Mouse (Mus musculus) heart, embryonic 13.5 days (tissue): ENCODE results near the gene Grin2b. TPM values are rescaled to one million over a fixed set of nuclear protein-coding genes. Genes with fewer than 3 reads are reported as not detected.

Source experiments
- ATAC-seq: fragments of 200-750 bp; cut with Nextera tagmentation; 2 replicates; pipeline ENCODE4 v1.8.0; 2017; ENCODE audit warnings: moderate TSS enrichment; ENCODE audit not compliant: insufficient number of reproducible peaks, low FRiP score, low TSS enrichment; ENCODE audit errors: extremely low read depth
- H3K27ac ChIP-seq: fragments of 300-500 bp; sonication (generic); replicated peaks from 2 replicates; pipeline ENCODE4 v1.5.1; 2015; ENCODE audit warnings: moderate library complexity, mild to moderate bottlenecking, inconsistent platforms
- H3K27me3 ChIP-seq: fragments of 300-500 bp; sonication (generic); replicated peaks from 2 replicates; pipeline ENCODE4 v1.6.1; 2015; ENCODE audit warnings: mild to moderate bottlenecking, inconsistent platforms
- H3K36me3 ChIP-seq: fragments of 300-500 bp; sonication (generic); 2 replicates; pipeline ENCODE4 v1.6.1; 2015; ENCODE audit warnings: mild to moderate bottlenecking, inconsistent platforms
- H3K4me1 ChIP-seq: fragments of 300-500 bp; sonication (generic); 2 replicates; pipeline ENCODE4 v1.6.1; 2015; ENCODE audit warnings: inconsistent platforms
- H3K4me2 ChIP-seq: fragments of 300-500 bp; sonication (generic); 2 replicates; pipeline ENCODE4 v1.6.1; 2015; ENCODE audit warnings: inconsistent platforms, mild to moderate bottlenecking, moderate library complexity
- H3K4me3 ChIP-seq: fragments of 300-500 bp; sonication (generic); 2 replicates; pipeline ENCODE4 v1.5.1; 2015; ENCODE audit warnings: moderate library complexity, mild to moderate bottlenecking, inconsistent platforms
- H3K9ac ChIP-seq: fragments of 300-500 bp; sonication (generic); 2 replicates; pipeline ENCODE4 v1.6.1; 2015; ENCODE audit warnings: inconsistent platforms, mild to moderate bottlenecking, moderate library complexity
- H3K9me3 ChIP-seq: fragments of 300-500 bp; sonication (generic); 2 replicates; pipeline ENCODE4 v1.6.1; 2016; ENCODE audit warnings: inconsistent platforms
- WGBS: fragments of 180-500 bp; shearing (Covaris S2); methylation state at CpG from one replicate; pipeline ENCODE4 v1.1.7; 2015; ENCODE audit warnings: mixed read lengths; 5-methylcytosine and 5-hydroxymethylcytosine counted together
- polyA plus RNA-seq: library from polyadenylated mRNA; unstranded; fragments of >200 nt; fragmentation: Nextera tagmentation; extraction: Ambion mirVana; gene quantifications from 2 replicates; pipeline ENCODE4 v1.2.1, GENCODE M21; 2015

Grin2b gene
- polyA plus RNA-seq, 1 experiment from 2014 or later: 0.05 TPM

DNA sequence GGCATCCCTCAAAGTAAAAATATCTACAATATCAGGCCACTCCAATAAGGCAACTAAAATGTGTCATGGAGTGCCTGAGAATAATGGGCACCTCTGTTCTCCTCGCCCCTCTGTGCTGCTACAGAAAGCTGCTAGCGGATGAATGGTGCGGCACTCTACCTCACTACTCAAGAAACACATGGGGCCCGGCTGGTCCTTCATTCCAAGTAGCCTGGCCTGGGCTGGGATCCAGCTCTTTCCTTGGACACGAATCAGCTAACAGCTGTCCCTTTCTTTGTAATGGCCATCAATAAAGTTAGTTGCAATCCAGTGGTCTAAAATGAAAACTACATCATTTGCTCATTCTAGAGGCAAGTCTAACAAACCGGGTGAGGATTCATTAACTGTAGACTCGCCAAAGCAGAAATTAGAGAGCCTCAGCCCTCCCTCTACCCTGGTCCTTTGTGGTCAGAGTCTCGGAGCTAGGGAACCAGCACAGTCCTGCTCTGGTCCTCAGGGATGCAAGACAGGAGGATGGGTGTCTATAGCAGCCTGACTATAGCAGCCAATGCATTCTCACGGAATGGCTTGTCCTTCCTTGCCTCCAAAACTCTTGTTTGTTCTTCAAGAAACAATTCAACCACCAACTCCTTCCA, 7.8 kb downstream of the Grin2b start:
- H3K9me3 ChIP-seq: no peaks in the 10 kb centered on the region
- no peak overlapping the region for H3K4me3 ChIP-seq
- H3K4me1 ChIP-seq: no peaks in the 10 kb centered on the region
- H3K4me2 ChIP-seq: no peak overlapping the region
- 70% methylated on average over 9 of the region's 9 CpGs for WGBS
- peaks cover 27% of the 10 kb centered on the region for H3K27me3 ChIP-seq
- H3K36me3 ChIP-seq: no peaks in the 10 kb centered on the region
- H3K9ac ChIP-seq: no peak overlapping the region
- no peak for ATAC-seq
- no peak overlapping the region for H3K27ac ChIP-seq

DNA sequence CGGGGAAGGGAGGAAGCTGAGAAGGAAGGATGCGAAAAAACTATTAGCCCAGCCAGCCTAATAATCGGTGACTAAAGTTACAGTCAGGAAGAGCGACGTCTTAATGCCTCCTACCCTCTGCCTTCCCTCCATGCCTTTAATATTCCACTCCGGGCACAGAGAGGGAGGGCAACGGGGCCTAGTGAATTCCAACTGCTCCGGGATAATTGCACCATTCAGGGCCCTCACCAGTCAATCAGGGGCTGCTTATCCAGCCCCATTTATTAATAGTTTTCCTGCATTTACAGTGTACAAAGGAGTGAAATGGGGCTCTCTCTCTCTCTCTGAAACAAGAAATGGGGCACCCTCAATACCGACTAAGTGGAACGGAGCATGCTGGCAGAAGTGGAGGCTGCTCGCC, 11.2 kb downstream of the Grin2b start:
- Histone ChIP-seq H3K36me3 (no peaks in the 10 kb centered on the region), H3K9me3 (no peaks in the 10 kb centered on the region), H3K27me3 (0 out of 2 replicates have a peak, but pooled peaks cover under 1% of the 10 kb centered on the region), H3K27ac (no peak overlapping the region), H3K4me1 (no peaks in the 10 kb centered on the region), H3K4me2 (no peak overlapping the region), H3K4me3 (no peak overlapping the region), H3K9ac (no peak overlapping the region)
- no peak for ATAC-seq
- 80% methylated on average over 11 of the region's 11 CpGs for WGBS

DNA sequence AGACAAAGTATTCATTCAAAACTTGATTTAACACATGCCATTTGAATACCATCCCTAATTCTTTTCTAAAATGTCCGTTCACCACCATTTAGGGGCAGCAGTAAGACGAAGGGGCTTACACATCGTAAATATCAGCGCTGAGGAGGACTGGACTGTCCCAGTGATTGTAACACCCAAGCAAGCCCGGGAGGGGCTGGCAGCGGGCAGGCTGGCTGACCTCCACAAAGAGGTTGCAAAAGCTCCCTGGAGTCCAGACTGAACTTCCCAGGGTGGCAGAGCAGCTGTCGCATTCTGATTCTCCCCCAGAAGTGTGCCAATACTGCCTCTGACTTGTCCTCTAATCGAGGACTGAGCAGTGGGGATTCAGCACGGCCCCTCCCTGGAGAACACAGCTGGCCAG, 19.9 kb downstream of the Grin2b start:
- Histone ChIP-seq H3K9ac (no peak overlapping the region), H3K4me3 (no peak overlapping the region), H3K27ac (no peak overlapping the region), H3K27me3 (peaks cover 15% of the 10 kb centered on the region; the same call in 1 of the 2 replicates), H3K36me3 (no peaks in the 10 kb centered on the region), H3K4me2 (no peak overlapping the region), H3K9me3 (no peaks in the 10 kb centered on the region), H3K4me1 (no peaks in the 10 kb centered on the region)
- ATAC-seq: no peak
- WGBS: 66% methylated on average over 9 of the region's 9 CpGs

DNA sequence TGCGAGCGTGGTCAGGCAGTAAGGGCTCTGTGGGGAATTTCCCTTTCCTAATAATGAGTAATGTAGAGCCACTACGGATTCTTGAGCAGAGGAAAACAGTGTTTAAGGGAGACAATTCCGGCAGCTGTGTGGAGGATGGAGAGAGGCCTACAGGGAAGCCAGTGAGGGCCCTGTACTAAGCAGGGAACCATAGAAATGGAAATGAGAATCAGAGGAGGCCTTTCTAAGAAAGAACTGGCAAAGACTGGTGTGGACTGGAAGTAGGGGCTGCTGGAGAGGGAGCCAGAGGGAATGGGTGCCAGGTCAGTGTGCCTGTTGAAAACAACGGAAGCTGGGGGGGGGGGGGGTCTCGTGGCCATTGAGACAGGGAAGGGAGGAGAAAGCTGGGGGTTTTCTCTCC, 23.2 kb downstream of the Grin2b start:
- Histone ChIP-seq H3K4me1 (no peaks in the 10 kb centered on the region), H3K36me3 (no peaks in the 10 kb centered on the region), H3K9ac (no peak overlapping the region), H3K27ac (no peak overlapping the region), H3K27me3 (peaks cover 15% of the 10 kb centered on the region; the same call in 1 of the 2 replicates), H3K9me3 (no peaks in the 10 kb centered on the region), H3K4me2 (no peak overlapping the region), H3K4me3 (no peak overlapping the region)
- WGBS: 49% methylated on average over 5 of the region's 6 CpGs
- no peak for ATAC-seq

DNA sequence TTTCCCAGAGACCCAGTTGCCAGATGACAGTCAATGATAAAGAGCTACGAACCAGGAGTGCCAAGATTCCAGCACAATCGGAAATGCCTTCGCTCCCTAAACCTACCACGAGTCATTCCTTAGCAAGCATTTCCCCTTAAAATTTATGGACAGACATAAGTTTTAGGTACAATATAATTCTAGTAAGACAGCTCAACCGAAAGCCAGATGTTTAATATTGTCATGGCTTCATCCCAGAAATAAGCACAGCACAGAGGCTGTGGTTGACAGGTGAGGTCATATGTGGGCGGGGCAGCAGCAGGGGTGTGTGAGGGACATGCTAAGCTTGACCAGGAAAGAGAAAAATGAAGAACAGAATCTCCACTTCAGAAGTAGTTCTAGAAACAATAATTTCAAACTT, 33.3 kb downstream of the Grin2b start:
- 73% methylated on average over 6 of the region's 6 CpGs for WGBS
- no peaks in the 10 kb centered on the region for H3K36me3 ChIP-seq
- ATAC-seq: no peak

DNA sequence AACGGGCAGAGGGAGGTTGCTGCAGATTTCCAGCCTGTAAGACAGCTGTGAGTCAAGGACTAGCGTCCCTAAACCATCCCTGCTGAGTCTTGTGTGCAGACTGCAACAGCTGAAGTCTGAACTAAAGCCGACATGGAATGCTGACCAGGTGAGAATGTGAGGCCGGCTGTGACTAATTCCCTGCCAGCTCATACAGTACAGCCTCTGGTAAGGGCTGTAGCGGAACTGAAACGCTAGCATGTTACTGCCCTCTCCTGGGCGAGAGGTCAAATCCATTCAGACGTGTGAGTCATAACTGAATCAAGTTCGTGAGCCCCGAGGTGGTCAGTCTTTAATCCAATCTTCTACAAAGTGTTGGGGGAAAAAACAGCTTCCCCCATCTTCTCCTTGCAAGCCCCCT, 42.9 kb downstream of the Grin2b start:
- no peaks in the 10 kb centered on the region; the same call in 1 of the 2 replicates for H3K27me3 ChIP-seq
- H3K9ac ChIP-seq: no peak overlapping the region
- ATAC-seq: no peak
- H3K9me3 ChIP-seq: no peaks in the 10 kb centered on the region
- no peak overlapping the region for H3K4me3 ChIP-seq
- 25% methylated on average over 10 of the region's 10 CpGs for WGBS
- H3K27ac ChIP-seq: no peak overlapping the region
- H3K4me2 ChIP-seq: no peak overlapping the region
- no peaks in the 10 kb centered on the region for H3K4me1 ChIP-seq
- H3K36me3 ChIP-seq: no peaks in the 10 kb centered on the region

More for the DNA sequence above, 33.3 kb downstream of the Grin2b start:
- H3K4me1 ChIP-seq: no peaks in the 10 kb centered on the region
- H3K9me3 ChIP-seq: no peaks in the 10 kb centered on the region
- H3K27me3 ChIP-seq: no peaks in the 10 kb centered on the region
- H3K4me3 ChIP-seq: no peak overlapping the region
- no peak overlapping the region for H3K27ac ChIP-seq
- H3K4me2 ChIP-seq: no peak overlapping the region
- H3K9ac ChIP-seq: no peak overlapping the region

DNA sequence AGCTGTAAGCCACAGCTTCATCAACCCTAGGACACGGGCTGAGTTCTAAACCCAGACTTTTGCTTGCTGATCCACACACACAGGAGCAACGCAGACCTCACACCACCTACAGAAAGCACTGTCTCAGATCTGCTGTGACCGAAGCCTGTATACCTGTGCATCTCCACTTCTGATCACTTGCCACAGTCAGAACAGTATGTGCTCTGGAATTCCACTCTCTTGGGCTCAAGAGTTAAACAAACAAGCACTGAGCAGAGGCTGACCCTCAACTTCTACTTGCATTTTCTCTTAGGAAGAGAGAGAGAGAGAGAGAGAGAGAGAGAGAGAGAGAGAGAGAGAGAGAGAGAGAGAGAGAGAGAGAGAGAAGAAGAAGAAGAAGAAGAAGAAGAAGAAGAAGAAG, 50.7 kb downstream of the Grin2b start:
- H3K4me2 ChIP-seq: no peak overlapping the region
- H3K9me3 ChIP-seq: no peaks in the 10 kb centered on the region
- H3K4me1 ChIP-seq: no peaks in the 10 kb centered on the region
- no peak overlapping the region for H3K27ac ChIP-seq
- ATAC-seq: no peak
- no peaks in the 10 kb centered on the region for H3K36me3 ChIP-seq
- H3K27me3 ChIP-seq: no peaks in the 10 kb centered on the region
- H3K9ac ChIP-seq: no peak overlapping the region
- no peak overlapping the region for H3K4me3 ChIP-seq
- 75% methylated on average over 3 of the region's 3 CpGs for WGBS

DNA sequence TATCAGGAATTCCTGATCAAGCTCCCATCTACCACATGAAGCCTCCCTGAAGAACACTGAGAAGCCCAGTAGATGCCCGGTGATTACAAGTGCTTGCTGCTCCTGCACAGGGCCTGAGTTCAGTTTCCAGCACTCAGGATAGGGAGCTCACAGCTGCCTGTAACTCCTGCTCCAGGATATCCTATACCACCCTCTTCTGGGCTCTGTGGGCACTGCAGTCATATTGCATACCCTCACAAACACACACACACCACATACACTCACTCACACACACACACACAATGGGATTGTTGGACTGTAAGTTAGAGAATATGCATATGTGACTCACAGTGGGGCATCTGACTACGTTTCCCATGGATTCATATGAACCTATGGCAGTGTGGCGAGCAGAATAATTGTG, 55.9 kb downstream of the Grin2b start:
- no peaks in the 10 kb centered on the region for H3K4me1 ChIP-seq
- H3K4me3 ChIP-seq: no peak overlapping the region
- no peak for ATAC-seq
- H3K9me3 ChIP-seq: 0 out of 2 replicates have a peak, but pooled peaks cover 3% of the 10 kb centered on the region
- H3K9ac ChIP-seq: no peak overlapping the region
- no peaks in the 10 kb centered on the region for H3K36me3 ChIP-seq
- H3K27me3 ChIP-seq: no peaks in the 10 kb centered on the region
- no peak overlapping the region for H3K27ac ChIP-seq
- no peak overlapping the region for H3K4me2 ChIP-seq
- 79% methylated on average over 3 of the region's 3 CpGs for WGBS

DNA sequence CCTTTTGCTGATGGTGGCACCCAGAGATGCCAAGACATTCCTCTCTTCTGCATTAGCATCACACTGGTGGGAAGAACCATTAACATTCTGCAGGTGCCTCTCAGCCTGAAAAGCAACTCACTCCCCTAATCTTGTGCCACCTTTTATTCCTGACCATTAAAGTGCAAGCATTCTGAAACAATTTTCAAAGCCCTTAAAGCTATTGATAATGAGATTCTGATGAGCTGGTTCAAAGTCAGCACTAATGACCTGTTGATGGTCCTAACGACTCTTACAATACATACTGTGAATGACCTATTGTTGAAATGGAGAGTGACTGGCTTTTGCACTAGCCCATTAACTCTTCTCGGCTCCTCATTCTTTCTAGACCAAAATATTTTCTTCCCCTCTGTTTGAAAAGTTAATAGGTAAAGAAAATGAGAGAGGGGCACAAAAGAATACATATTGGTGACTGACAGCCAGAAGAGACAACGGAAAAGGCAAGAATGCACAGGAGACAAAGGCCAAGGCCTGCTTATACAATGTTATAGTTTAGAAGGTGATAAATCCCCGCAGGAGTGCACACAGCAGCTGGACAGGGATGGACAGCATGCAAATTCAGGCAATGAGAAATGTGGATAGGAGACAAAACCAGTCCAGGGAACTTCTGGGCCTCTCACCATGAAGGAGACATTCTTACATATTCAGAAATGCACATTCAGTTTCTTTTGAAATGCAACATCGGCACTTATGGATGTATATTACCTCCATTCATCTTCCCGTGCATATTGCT, 59.5 kb downstream of the Grin2b start:
- 58% methylated on average over 6 of the region's 6 CpGs for WGBS
- H3K4me2 ChIP-seq: no peak overlapping the region
- 0 out of 2 replicates have a peak, but pooled peaks cover 3% of the 10 kb centered on the region for H3K9me3 ChIP-seq
- H3K4me3 ChIP-seq: no peak overlapping the region
- no peak overlapping the region for H3K9ac ChIP-seq
- H3K36me3 ChIP-seq: no peaks in the 10 kb centered on the region
- no peaks in the 10 kb centered on the region for H3K4me1 ChIP-seq
- ATAC-seq: no peak
- no peaks in the 10 kb centered on the region for H3K27me3 ChIP-seq
- H3K27ac ChIP-seq: no peak overlapping the region

DNA sequence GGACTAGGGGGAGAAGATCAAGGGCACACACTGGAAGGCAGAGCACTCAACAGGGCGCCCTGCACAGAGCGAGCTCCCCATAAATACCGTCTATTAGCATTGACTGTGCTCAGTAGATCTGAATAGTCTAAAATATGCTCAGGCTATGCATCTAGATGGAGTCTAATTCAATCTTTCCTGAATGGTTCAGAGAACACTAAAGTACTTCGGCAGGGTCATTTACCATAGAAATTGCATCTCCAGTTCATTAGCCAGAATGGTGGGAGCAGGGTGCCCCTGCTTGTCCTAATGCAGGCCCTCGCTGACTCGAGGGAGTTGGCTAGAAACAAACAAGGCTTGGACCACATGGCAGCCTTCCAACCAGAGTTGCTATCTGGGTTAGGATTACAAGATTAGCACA, 64.1 kb downstream of the Grin2b start:
- H3K9me3 ChIP-seq: no peaks in the 10 kb centered on the region
- 71% methylated on average over 6 of the region's 6 CpGs for WGBS
- no peaks in the 10 kb centered on the region for H3K36me3 ChIP-seq
- no peaks in the 10 kb centered on the region for H3K4me1 ChIP-seq
- H3K27ac ChIP-seq: no peak overlapping the region
- no peak overlapping the region for H3K4me2 ChIP-seq
- no peaks in the 10 kb centered on the region for H3K27me3 ChIP-seq
- H3K9ac ChIP-seq: no peak overlapping the region
- H3K4me3 ChIP-seq: no peak overlapping the region
- no peak for ATAC-seq

DNA sequence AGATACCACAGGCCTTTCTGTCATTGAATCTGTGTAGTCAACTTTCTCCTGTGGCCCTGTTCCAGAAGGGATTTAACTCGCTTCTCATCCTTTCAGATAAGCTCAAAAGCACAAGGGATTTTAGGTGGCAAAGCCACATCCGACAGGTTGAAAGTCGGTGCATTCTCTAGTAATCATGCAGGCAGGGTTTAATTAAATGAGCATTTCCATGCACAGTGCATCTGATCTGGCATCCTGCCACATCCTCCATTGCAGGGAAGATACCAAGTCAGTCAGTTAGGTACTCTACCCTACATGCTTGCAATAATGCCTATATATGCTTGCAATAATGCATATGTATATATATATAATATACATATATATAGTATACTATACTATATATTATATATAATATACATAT, 64.8 kb downstream of the Grin2b start:
- no peak for ATAC-seq
- no peaks in the 10 kb centered on the region for H3K9me3 ChIP-seq
- no peaks in the 10 kb centered on the region for H3K4me1 ChIP-seq
- H3K36me3 ChIP-seq: no peaks in the 10 kb centered on the region
- no peak overlapping the region for H3K9ac ChIP-seq
- H3K4me3 ChIP-seq: no peak overlapping the region
- WGBS: 73% methylated on average over 3 of the region's 3 CpGs
- H3K4me2 ChIP-seq: no peak overlapping the region
- no peaks in the 10 kb centered on the region for H3K27me3 ChIP-seq
- no peak overlapping the region for H3K27ac ChIP-seq

DNA sequence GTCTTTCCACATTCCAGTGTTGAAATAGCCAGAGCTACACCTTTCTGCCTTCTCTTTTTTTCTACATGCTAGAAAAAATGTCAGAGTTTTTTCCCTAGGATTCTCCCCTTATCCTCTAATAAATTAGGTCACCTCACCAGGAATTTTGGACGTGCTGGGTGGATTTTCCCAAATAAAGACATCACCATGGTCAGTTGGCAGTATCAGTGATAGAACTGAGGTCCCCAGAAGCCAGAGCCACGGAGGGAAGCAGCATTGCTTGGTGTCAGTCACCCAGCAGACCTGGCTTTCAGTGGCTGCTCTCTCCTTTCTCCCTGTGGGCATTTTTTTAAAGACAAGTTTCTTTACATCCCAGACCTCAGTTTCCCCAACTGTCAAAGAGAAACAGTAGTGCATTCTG, 68.1 kb downstream of the Grin2b start:
- Histone ChIP-seq H3K27me3 (no peaks in the 10 kb centered on the region), H3K9me3 (no peaks in the 10 kb centered on the region), H3K9ac (no peak overlapping the region), H3K36me3 (no peaks in the 10 kb centered on the region), H3K27ac (no peak overlapping the region), H3K4me1 (no peaks in the 10 kb centered on the region), H3K4me2 (no peak overlapping the region), H3K4me3 (no peak overlapping the region)
- ATAC-seq: no peak
- WGBS: 59% methylated on average over 2 of the region's 2 CpGs
